Mouse (Mus musculus): ENCODE data around the gene Spata17. TPM values are rescaled to one million over a fixed set of nuclear protein-coding genes. Genes with fewer than 3 reads are reported as not detected.

Spata17 gene
- polyA plus RNA-seq, 1 experiment from 2014 or later = 0.33 TPM

DNA sequence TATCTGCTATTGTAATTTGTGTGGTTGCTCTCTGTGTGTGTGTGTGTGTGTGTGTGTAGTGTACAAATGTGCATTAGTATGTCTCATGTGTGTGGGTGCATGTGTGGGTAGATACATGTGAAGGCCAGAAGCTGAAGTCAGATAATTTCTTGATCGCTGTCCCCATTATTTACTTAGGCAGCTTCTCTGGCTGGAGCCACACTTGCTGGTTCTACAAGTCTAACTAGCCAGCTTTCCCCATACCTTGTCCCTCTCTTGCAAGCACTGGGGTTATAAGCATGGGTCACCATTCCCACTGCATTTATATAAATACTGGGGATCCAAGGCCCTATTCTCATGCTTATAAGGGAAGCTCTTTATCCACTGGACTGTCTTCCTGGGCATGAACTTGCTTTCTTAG lies 39.3 kb downstream of the Spata17 start:
- H3K27ac ChIP-seq (replicated peaks) = no peak overlapping the region
- no peak overlapping the region for H3K4me3 ChIP-seq (replicated peaks)
- no peaks in the 10 kb centered on the region for H3K36me3 ChIP-seq (replicated peaks)
- 58% methylated on average over 1 of the region's 1 CpGs for WGBS (ENCODE audit: insufficient replicate concordance)
- H3K4me2 ChIP-seq = no peak overlapping the region
- no peaks in the 10 kb centered on the region for H3K9me3 ChIP-seq (replicated peaks)
- no peak overlapping the region for H3K9ac ChIP-seq
- ATAC-seq (ENCODE audit: insufficient read depth) = no peak
- H3K27me3 ChIP-seq = no peaks in the 10 kb centered on the region
- no peaks in the 10 kb centered on the region for H3K4me1 ChIP-seq (replicated peaks)

- Histone ChIP-seq H3K36me3 (replicated peaks) (no peaks in the 10 kb centered on the region), H3K4me3 (replicated peaks) (no peak overlapping the region), H3K4me2 (no peak overlapping the region), H3K27me3 (no peaks in the 10 kb centered on the region), H3K9me3 (replicated peaks) (no peaks in the 10 kb centered on the region), H3K4me1 (replicated peaks) (no peaks in the 10 kb centered on the region), H3K9ac (no peak overlapping the region), H3K27ac (replicated peaks) (no peak overlapping the region)
- ATAC-seq (ENCODE audit: insufficient read depth) = no peak
- WGBS (ENCODE audit: insufficient replicate concordance) = 20% methylated on average over 3 of the region's 3 CpGs
Observed at GRCm38 (mm10) chr1:187170361-187170760, 44.9 kb downstream of the Spata17 start.

DNA sequence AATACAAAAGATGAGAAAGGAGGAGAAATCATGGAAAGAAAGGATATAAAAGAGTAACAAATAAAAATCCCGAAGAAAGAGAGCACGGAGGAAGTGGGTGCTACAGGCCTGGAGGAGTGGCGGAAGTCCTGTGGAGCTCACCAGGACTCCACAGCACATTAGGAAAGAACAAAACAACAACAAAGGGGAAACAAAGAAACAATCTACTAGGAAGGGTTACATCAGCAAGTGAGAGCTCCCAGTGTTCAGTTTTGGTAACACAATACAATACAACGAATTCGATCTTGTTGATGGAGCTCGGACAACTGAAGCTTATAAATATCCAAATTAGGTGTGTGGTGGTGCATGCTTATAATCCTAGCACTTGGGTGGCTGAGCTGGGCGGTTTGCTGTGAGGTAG lies 45.6 kb downstream of the Spata17 start:
- Histone ChIP-seq H3K4me3 (replicated peaks) (no peak overlapping the region), H3K4me1 (replicated peaks) (no peaks in the 10 kb centered on the region), H3K9me3 (replicated peaks) (no peaks in the 10 kb centered on the region), H3K36me3 (replicated peaks) (no peaks in the 10 kb centered on the region), H3K9ac (no peak overlapping the region), H3K4me2 (no peak overlapping the region), H3K27ac (replicated peaks) (no peak overlapping the region), H3K27me3 (no peaks in the 10 kb centered on the region)
- ATAC-seq (ENCODE audit: insufficient read depth) = no peak
- WGBS (ENCODE audit: insufficient replicate concordance) = 72% methylated on average over 7 of the region's 7 CpGs

- Histone ChIP-seq H3K4me2 (no peak overlapping the region), H3K27ac (replicated peaks) (no peak overlapping the region), H3K9me3 (replicated peaks) (no peaks in the 10 kb centered on the region), H3K9ac (no peak overlapping the region), H3K4me1 (replicated peaks) (no peaks in the 10 kb centered on the region), H3K27me3 (no peaks in the 10 kb centered on the region), H3K36me3 (replicated peaks) (no peaks in the 10 kb centered on the region), H3K4me3 (replicated peaks) (no peak overlapping the region)
- no peak for ATAC-seq (ENCODE audit: insufficient read depth)
Observed at GRCm38 (mm10) chr1:187163571-187163970, 51.7 kb downstream of the Spata17 start.

- no peak overlapping the region for H3K27ac ChIP-seq (replicated peaks)
- H3K4me3 ChIP-seq (replicated peaks) = no peak overlapping the region
- H3K36me3 ChIP-seq (replicated peaks) = no peaks in the 10 kb centered on the region
- no peaks in the 10 kb centered on the region for H3K4me1 ChIP-seq (replicated peaks)
- no peak for ATAC-seq (ENCODE audit: insufficient read depth)
- no peak overlapping the region for H3K4me2 ChIP-seq
- no peak overlapping the region for H3K9ac ChIP-seq
- H3K27me3 ChIP-seq = no peaks in the 10 kb centered on the region
- H3K9me3 ChIP-seq (replicated peaks) = no peaks in the 10 kb centered on the region
Observed at GRCm38 (mm10) chr1:187155658-187156057, 59.6 kb downstream of the Spata17 start.

DNA sequence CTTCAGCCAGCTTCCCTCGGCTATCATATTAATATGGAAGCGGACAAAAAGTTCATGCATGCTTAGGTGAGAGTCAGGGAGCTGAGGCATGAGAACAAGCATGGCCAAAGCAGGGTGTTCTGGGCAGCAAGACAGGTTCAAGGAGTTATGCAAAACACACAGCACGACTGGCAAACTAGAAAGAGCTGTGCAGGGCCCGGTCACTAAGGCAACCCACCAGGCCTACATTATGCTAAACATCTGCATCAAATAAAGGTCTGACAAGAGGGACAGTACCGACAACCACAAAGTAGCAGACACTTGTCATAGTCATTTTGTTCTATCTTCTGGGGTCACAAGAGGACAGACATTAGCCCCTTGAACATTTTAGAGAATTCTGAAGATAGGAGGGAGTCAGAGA lies 61.6 kb downstream of the Spata17 start:
- Histone ChIP-seq H3K36me3 (replicated peaks) (no peaks in the 10 kb centered on the region), H3K4me1 (replicated peaks) (no peaks in the 10 kb centered on the region), H3K27ac (replicated peaks) (no peak overlapping the region), H3K4me2 (no peak overlapping the region), H3K9me3 (replicated peaks) (no peaks in the 10 kb centered on the region), H3K27me3 (no peaks in the 10 kb centered on the region), H3K9ac (no peak overlapping the region), H3K4me3 (replicated peaks) (no peak overlapping the region)
- 54% methylated on average over 5 of the region's 5 CpGs for WGBS (ENCODE audit: insufficient replicate concordance)
- ATAC-seq (ENCODE audit: insufficient read depth) = no peak

GRCm38 (mm10) chr1:187152571-187152970 lies 62.7 kb downstream of the Spata17 start:
- Histone ChIP-seq H3K9me3 (replicated peaks) (no peaks in the 10 kb centered on the region), H3K4me1 (replicated peaks) (no peaks in the 10 kb centered on the region), H3K36me3 (replicated peaks) (no peaks in the 10 kb centered on the region), H3K4me2 (no peak overlapping the region), H3K27me3 (no peaks in the 10 kb centered on the region), H3K9ac (no peak overlapping the region), H3K4me3 (replicated peaks) (no peak overlapping the region), H3K27ac (replicated peaks) (no peak overlapping the region)
- WGBS (ENCODE audit: insufficient replicate concordance) = 74% methylated on average over 2 of the region's 2 CpGs
- no peak for ATAC-seq (ENCODE audit: insufficient read depth)

DNA sequence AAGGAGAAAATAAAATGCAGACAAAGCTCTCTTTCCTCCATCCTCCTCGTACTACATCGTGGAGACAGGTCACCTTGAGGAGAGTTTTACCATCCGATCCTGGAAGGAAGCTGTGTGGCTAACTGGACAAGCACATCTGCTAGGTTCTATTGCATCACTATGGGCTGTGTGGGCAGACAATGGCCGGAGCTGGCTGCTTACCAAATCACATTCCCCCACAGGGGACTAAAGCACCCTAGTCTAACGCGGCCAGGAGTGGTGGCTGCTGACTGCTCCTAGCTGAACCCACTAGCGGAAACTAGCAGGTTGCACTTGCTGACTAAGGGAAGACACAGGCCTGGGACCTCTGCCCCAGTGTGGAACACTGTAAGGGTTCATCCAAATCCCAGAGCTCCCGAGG lies 72.3 kb downstream of the Spata17 start:
- Histone ChIP-seq H3K27me3 (no peaks in the 10 kb centered on the region), H3K4me1 (replicated peaks) (no peaks in the 10 kb centered on the region), H3K9me3 (replicated peaks) (no peaks in the 10 kb centered on the region), H3K4me3 (replicated peaks) (no peak overlapping the region), H3K27ac (replicated peaks) (no peak overlapping the region), H3K9ac (no peak overlapping the region), H3K4me2 (no peak overlapping the region), H3K36me3 (replicated peaks) (no peaks in the 10 kb centered on the region)
- peak; percentile 25; the same call in 1 of the 2 replicates for ATAC-seq (ENCODE audit: insufficient read depth)
- WGBS (ENCODE audit: insufficient replicate concordance) = 48% methylated on average over 8 of the region's 8 CpGs

DNA sequence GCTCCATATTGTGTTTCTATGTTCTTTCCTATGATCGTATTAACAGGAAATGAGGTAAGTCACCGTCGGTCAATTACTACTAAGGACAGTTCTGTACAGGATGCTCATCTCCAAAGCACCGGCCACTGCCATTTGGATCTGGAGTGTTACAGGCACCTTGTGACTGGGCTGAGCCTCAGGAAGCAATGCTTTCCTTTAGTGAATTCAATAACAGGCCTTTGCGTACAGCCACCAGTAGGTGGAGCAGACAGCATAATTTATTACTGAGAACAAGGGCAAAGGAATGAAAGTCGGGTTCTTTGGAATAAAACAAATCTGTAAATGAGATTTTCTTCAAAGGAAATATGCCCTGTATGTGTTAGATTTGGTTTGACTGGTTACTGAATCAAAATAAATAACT lies 77.8 kb downstream of the Spata17 start:
- 27% methylated on average over 6 of the region's 6 CpGs for WGBS (ENCODE audit: insufficient replicate concordance)
- no peaks in the 10 kb centered on the region for H3K36me3 ChIP-seq (replicated peaks)
- no peak overlapping the region for H3K9ac ChIP-seq
- H3K4me1 ChIP-seq (replicated peaks) = no peaks in the 10 kb centered on the region
- H3K4me3 ChIP-seq (replicated peaks) = no peak overlapping the region
- no peaks in the 10 kb centered on the region for H3K27me3 ChIP-seq
- no peak overlapping the region for H3K4me2 ChIP-seq
- ATAC-seq (ENCODE audit: insufficient read depth) = no peak
- no peak overlapping the region for H3K27ac ChIP-seq (replicated peaks)
- H3K9me3 ChIP-seq (replicated peaks) = no peaks in the 10 kb centered on the region

GRCm38 (mm10) chr1:187135887-187136286 lies 79.4 kb downstream of the Spata17 start:
- no peak overlapping the region for H3K4me3 ChIP-seq (replicated peaks)
- 72% methylated on average over 6 of the region's 6 CpGs for WGBS (ENCODE audit: insufficient replicate concordance)
- no peak overlapping the region for H3K9ac ChIP-seq
- no peaks in the 10 kb centered on the region for H3K36me3 ChIP-seq (replicated peaks)
- no peak for ATAC-seq (ENCODE audit: insufficient read depth)
- H3K4me1 ChIP-seq (replicated peaks) = no peaks in the 10 kb centered on the region
- H3K9me3 ChIP-seq (replicated peaks) = no peaks in the 10 kb centered on the region
- H3K4me2 ChIP-seq = no peak overlapping the region
- H3K27ac ChIP-seq (replicated peaks) = no peak overlapping the region
- no peaks in the 10 kb centered on the region for H3K27me3 ChIP-seq

DNA sequence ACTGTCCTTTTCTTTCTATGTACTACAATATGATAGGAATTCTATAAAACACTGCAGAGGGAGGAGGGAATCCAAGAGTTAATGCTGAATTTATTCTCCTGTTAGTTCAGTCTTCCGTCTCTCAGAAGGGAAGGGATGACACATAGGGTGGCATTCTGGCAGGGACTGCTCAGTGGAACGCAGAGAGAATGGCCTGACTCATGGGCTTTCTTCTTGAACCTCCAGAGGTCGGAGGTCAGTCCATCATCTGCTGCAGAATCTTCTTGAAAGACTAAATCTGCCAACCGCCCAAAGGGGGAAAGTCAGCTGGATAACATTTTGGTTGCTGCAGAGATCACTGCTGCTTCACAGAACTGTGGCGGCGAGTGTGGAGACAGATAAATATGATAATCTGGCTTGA lies 81.4 kb downstream of the Spata17 start:
- no peaks in the 10 kb centered on the region for H3K27me3 ChIP-seq
- H3K9ac ChIP-seq = no peak overlapping the region
- H3K36me3 ChIP-seq (replicated peaks) = no peaks in the 10 kb centered on the region
- H3K27ac ChIP-seq (replicated peaks) = no peak overlapping the region
- no peak overlapping the region for H3K4me2 ChIP-seq
- H3K4me3 ChIP-seq (replicated peaks) = no peak overlapping the region
- no peaks in the 10 kb centered on the region for H3K9me3 ChIP-seq (replicated peaks)
- no peak for ATAC-seq (ENCODE audit: insufficient read depth)
- 63% methylated on average over 6 of the region's 6 CpGs for WGBS (ENCODE audit: insufficient replicate concordance)
- H3K4me1 ChIP-seq (replicated peaks) = no peaks in the 10 kb centered on the region

DNA sequence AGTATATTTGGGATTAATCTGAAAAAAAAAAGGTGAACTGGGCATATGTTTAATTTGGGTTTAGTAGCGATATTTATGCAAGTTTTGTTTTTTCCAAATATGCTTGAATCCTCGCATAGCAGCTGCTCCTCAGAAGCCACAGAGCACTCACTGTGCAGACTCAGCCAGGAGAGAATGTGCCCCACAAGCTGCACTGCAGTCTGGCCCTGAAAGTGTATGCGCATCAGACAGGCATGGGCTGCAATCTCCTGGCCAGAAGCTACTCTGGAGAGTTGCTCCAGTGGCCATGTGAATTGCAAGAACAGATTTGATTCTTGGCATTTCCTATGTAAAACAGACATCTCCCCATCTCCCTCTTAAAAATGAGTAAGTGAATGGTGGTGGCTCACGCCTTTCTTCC lies 82.9 kb downstream of the Spata17 start:
- Histone ChIP-seq H3K4me1 (replicated peaks) (no peaks in the 10 kb centered on the region), H3K9me3 (replicated peaks) (no peaks in the 10 kb centered on the region), H3K4me2 (no peak overlapping the region), H3K36me3 (replicated peaks) (no peaks in the 10 kb centered on the region), H3K27ac (replicated peaks) (no peak overlapping the region), H3K4me3 (replicated peaks) (no peak overlapping the region), H3K9ac (no peak overlapping the region), H3K27me3 (no peaks in the 10 kb centered on the region)
- no peak for ATAC-seq (ENCODE audit: insufficient read depth)
- 64% methylated on average over 4 of the region's 4 CpGs for WGBS (ENCODE audit: insufficient replicate concordance)

Measured in liver, embryonic 15.5 days (tissue).